Mouse (Mus musculus) embryonic fibroblast, embryonic 13.5 days (primary cell): ENCODE results near the gene Abcg2. TPM values are rescaled to one million over a fixed set of nuclear protein-coding genes. Genes with fewer than 3 reads are reported as not detected.

Experiments used
- H3K27ac ChIP-seq: 2 replicates; pipeline ENCODE4 v1.5.1; 2012; ENCODE audit warnings: low read length, control low read depth, inconsistent platforms; ENCODE audit not compliant: insufficient read depth
- H3K4me1 ChIP-seq: 2 replicates; pipeline ENCODE4 v1.6.1; 2011; ENCODE audit warnings: low read length; ENCODE audit not compliant: control insufficient read depth, insufficient read depth
- H3K4me3 ChIP-seq: 2 replicates; pipeline ENCODE4 v1.5.1; 2011; ENCODE audit warnings: mild to moderate bottlenecking, control low read depth, low read length; ENCODE audit not compliant: insufficient read depth
- CTCF ChIP-seq: IDR thresholded peaks from 2 replicates; pipeline ENCODE4 v1.5.1; 2011; ENCODE audit warnings: mild to moderate bottlenecking, control low read depth, low read length, moderate library complexity, borderline replicate concordance; ENCODE audit not compliant: insufficient read depth
- POLR2A ChIP-seq: IDR thresholded peaks from 2 replicates; pipeline ENCODE4 v1.6.1; 2011; ENCODE audit warnings: low read depth, mild to moderate bottlenecking, control low read depth, low read length, moderate library complexity
- polyA plus RNA-seq: library from polyadenylated mRNA; stranded (reverse); fragments of >200 nt; gene quantifications from 2 replicates; pipeline ENCODE4 v1.2.4, GENCODE M21; 2011; ENCODE audit warnings: low read depth; ENCODE audit not compliant: missing spikeins, insufficient read length

Abcg2 gene
- polyA plus RNA-seq, 1 experiment, result 60.0 TPM

DNA sequence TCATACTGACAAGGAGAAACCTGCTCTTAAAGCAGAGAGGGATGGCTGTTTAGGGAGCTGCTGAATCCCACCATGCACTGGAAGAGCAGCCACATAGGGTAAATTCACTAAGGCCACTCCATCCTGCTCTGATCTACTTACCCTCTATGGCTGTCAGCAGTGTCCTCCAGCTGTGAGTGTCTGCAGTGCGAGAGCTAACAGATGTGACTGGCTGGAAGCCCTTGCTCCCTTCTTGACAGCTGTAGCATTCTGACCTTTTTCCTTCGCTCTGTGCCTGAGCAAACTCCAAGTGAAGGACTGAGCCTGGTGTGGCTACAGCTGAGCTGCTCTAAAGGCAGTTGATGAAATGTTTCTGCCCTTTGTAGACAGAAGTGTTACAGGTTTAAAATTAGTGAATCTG, 107.3 kb downstream of the Abcg2 start:
- TF ChIP-seq CTCF (no peak), POLR2A (no peak)
- H3K4me3 ChIP-seq, result no peak overlapping the region

DNA sequence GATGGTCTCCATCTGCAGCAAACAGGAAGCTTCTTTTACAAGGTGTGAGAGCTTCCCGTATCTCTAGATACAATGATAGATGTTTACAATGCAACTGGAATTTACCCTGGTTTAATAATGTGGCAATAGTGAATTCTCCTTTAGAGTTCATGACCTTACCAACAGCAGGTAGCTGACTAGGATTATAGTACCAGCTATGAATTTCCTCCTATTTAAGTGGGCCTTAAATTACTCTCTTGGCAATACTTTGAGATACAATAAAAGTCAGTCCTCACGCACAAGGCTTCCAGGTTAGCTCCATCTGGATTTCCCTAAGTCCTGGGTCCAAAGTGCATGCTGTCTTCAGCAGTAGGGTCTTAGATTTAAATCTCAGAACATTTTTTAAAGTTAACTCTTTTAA, 109.9 kb downstream of the Abcg2 start:
- no peaks in the 10 kb centered on the region for H3K4me1 ChIP-seq
- no peak for TF ChIP-seq CTCF
- no peak for TF ChIP-seq POLR2A
- no peak overlapping the region for H3K27ac ChIP-seq
- no peak overlapping the region for H3K4me3 ChIP-seq

More for the DNA sequence above, 107.3 kb downstream of the Abcg2 start:
- no peak overlapping the region for H3K27ac ChIP-seq
- H3K4me1 ChIP-seq, result no peaks in the 10 kb centered on the region

DNA sequence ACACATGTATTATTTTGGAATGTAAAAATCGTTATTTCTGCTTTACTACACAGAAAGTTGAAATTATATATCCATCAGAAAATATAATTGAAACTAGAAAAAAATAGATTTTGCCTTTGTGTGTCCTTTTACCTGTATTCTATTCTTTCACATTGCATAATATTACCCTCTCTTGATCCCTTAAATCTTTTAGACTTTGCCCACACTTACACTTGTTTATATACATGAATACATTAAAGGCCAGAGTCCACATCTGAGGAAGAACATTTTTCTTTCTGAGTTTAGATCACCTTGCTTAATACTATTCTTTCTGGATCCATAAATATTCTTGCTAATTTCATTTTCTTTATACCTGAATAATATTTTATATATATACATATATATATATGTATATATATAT, 110.4 kb downstream of the Abcg2 start:
- H3K4me1 ChIP-seq, result no peaks in the 10 kb centered on the region
- TF ChIP-seq CTCF (no peak), POLR2A (no peak)
- H3K4me3 ChIP-seq, result no peak overlapping the region
- no peak overlapping the region for H3K27ac ChIP-seq

DNA sequence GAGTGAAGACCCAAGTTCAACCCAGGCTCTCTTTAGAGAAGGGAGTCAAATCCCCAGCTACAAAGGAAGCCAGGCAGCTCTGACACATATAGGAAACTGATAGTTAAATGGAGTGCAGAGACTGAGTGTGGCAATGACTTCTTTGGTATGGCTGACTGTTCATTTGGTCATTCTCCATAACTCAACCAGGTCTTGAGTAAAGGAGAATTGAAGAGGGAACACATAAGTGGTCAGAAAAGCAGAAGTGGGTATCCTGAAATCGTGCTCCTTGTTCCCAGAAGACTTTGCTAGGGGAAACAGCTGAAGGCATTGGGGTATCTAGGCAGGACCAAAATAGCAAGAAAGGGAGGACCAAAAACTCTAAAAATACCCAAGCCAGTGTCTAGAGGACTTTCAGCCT, 126.0 kb downstream of the Abcg2 start:
- Histone ChIP-seq H3K4me1 (no peaks in the 10 kb centered on the region), H3K27ac (no peak overlapping the region), H3K4me3 (no peak overlapping the region)
- TF ChIP-seq POLR2A, result no peak

DNA sequence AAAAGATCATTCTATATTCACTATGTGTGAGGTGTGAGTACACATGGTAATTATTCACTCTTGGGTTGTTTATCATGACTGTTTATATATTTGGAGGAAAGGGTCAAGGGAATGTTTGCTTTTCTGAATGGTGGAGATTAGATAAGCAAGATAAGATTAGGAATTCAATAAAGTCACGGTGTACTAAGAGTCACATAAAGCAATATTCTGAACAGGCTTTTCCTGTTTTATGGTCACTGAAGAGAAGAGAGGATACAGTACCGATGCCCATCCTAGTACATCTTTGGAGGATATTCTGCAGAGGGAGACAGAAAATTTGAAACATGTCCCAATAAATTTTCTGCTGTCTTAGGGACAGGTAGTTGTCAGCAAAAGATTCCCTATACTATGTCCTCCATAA, 127.6 kb downstream of the Abcg2 start:
- Histone ChIP-seq H3K4me3 (no peak overlapping the region), H3K4me1 (no peaks in the 10 kb centered on the region), H3K27ac (no peak overlapping the region)
- no peak for TF ChIP-seq POLR2A
- no peak for TF ChIP-seq CTCF

DNA sequence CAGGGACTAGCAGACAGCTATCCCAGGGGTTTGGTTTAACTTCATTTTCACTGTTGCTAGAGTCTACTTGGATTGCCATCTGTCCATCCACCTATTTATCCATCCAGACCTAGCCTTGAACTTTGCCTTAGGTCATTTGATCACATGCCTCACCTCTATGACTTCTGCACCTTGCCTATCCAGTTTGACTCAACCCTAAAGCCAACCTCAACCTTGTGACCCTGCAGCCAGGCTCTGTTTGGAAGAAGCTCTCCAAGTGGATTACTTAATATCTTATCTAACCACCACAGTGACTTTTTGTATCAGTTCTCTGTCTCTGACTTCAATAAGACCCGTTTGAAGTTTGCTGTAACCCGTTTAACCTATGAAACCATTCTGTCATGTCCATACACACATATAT, 149.5 kb downstream of the Abcg2 start:
- TF ChIP-seq POLR2A, result no peak
- TF ChIP-seq CTCF, result no peak
- no peak overlapping the region for H3K4me3 ChIP-seq

DNA sequence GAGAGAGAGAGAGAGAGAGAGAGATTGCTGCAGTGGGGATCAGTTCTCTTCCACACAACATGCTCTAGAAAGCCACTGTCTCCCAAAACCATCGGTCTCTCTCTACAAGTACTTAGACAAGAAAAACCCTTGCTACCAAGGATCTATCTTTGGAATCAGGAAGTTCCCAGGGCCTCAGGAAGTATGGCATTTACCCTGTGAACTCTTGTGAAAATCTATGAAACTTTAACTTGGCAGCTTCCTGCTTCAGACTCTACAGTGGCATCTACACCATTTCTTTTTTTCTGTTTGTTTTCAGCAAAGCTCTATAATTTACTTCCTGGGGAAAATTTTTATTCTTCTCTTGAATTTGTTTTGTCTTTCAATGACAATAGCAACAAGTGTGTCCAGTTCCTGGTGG, 150.8 kb downstream of the Abcg2 start:
- TF ChIP-seq CTCF (no peak), POLR2A (no peak)
- no peak overlapping the region for H3K4me3 ChIP-seq
- H3K27ac ChIP-seq, result no peak overlapping the region
- H3K4me1 ChIP-seq, result no peaks in the 10 kb centered on the region

More for the DNA sequence above, 149.5 kb downstream of the Abcg2 start:
- Histone ChIP-seq H3K4me1 (no peaks in the 10 kb centered on the region), H3K27ac (no peak overlapping the region)

Other genes starting within 250 kb of the Abcg2 start
- not detected in 2 replicates for gene Vmn1r30, start 141.1 kb upstream of the Abcg2 start, polyA plus RNA-seq
- not detected in 2 replicates for gene Vmn1r31, start 109.2 kb upstream of the Abcg2 start, polyA plus RNA-seq
- gene Herc3, start 246.9 kb downstream of the Abcg2 start, polyA plus RNA-seq, result 13.5 and 16.7 TPM in 2 replicates